Mouse (Mus musculus) heart, postnatal 25 days (tissue): ENCODE results near the gene Kif24. TPM values are rescaled to one million over a fixed set of nuclear protein-coding genes. Genes with fewer than 3 reads are reported as not detected.

ENCODE experiments used
- DNase-seq: peaks from one replicate; pipeline ENCODE4 v3.0.0; 2022; ENCODE audit warnings: low spot score
- intact Hi-C: fragments of 180-260 bp; cut with DNase I; formaldehyde crosslinking; loops from one replicate; pipeline ENCODE4 v1.15.1; 2025
- total RNA-seq, 2 experiments: library from RNA; stranded (reverse); gene quantifications; 2 replicates each; pipeline ENCODE4 v1.2.3; 2021

Gene Kif24
- total RNA-seq, result under 1 TPM; 0.26 to 0.45 TPM

- intact Hi-C loops, result loop anchor here (5.0 kb wide), 1 partner anchor 88 kb away; no protein-coding TSS in a partner anchor
- peak; percentile 98 for DNase-seq
Observed at GRCm38 (mm10) chr4:41464345-41465286, at the start of gene Kif24, which contains the start of gene Nudt2. TSS of gene Kif24 (minus strand) at chr4:41464887. TSS of gene Nudt2 (plus strand) at chr4:41465151.

- no peak for DNase-seq
- intact Hi-C loops, result no loop called here
Observed at GRCm38 (mm10) chr4:41513714-41514113, 49.0 kb upstream of the Kif24 start.

GRCm38 (mm10) chr4:41513309-41513708 lies 48.6 kb upstream of the Kif24 start:
- intact Hi-C loops, result no loop called here
- DNase-seq, result no peak

GRCm38 (mm10) chr4:41507998-41508397 lies 43.3 kb upstream of the Kif24 start:
- intact Hi-C loops, result loop anchor here (2.0 kb wide), 1 partner anchor 39 kb away; no protein-coding TSS in a partner anchor
- DNase-seq, result no peak

GRCm38 (mm10) chr4:41507326-41507924 lies 42.7 kb upstream of the Kif24 start:
- intact Hi-C loops, result loop anchor here (2.0 kb wide), 1 partner anchor 39 kb away; no protein-coding TSS in a partner anchor
- no peak for DNase-seq

- peak; percentile 75 for DNase-seq
- intact Hi-C loops, result loop anchor here (2.0 kb wide), 1 partner anchor 38 kb away; no protein-coding TSS in a partner anchor
Observed at GRCm38 (mm10) chr4:41506906-41507305, 42.2 kb upstream of the Kif24 start.

- DNase-seq, result no peak
- intact Hi-C loops, result loop anchor here (2.0 kb wide), 1 partner anchor 37 kb away; no protein-coding TSS in a partner anchor
Observed at GRCm38 (mm10) chr4:41506156-41506555, 41.5 kb upstream of the Kif24 start.

- no peak for DNase-seq
- intact Hi-C loops, result no loop called here
Observed at GRCm38 (mm10) chr4:41505131-41505551, 40.5 kb upstream of the Kif24 start.

GRCm38 (mm10) chr4:41504325-41504724 lies 39.6 kb upstream of the Kif24 start:
- intact Hi-C loops, result no loop called here
- DNase-seq, result no peak

- intact Hi-C loops, result no loop called here
- peak; percentile 96 for DNase-seq
Observed at GRCm38 (mm10) chr4:41502986-41503412, 38.3 kb upstream of the Kif24 start, which contains the start of gene AI464131. TSS of gene AI464131 (minus strand) at chr4:41503076.

GRCm38 (mm10) chr4:41502171-41502940 lies 37.7 kb upstream of the Kif24 start:
- intact Hi-C loops, result no loop called here

GRCm38 (mm10) chr4:41500787-41501186 lies 36.1 kb upstream of the Kif24 start:
- no peak for DNase-seq
- intact Hi-C loops, result no loop called here

More at GRCm38 (mm10) chr4:41502171-41502940, 37.7 kb upstream of the Kif24 start:
- DNase-seq, result no peak

GRCm38 (mm10) chr4:41499619-41500018 lies 34.9 kb upstream of the Kif24 start:
- intact Hi-C loops, result no loop called here
- DNase-seq, result no peak

GRCm38 (mm10) chr4:41498921-41499391 lies 34.3 kb upstream of the Kif24 start:
- intact Hi-C loops, result no loop called here

GRCm38 (mm10) chr4:41497995-41498845 lies 33.5 kb upstream of the Kif24 start:
- intact Hi-C loops, result no loop called here

More at GRCm38 (mm10) chr4:41498921-41499391, 34.3 kb upstream of the Kif24 start:
- no peak for DNase-seq

GRCm38 (mm10) chr4:41497579-41497978 lies 32.9 kb upstream of the Kif24 start:
- no peak for DNase-seq
- intact Hi-C loops, result no loop called here

More at GRCm38 (mm10) chr4:41497995-41498845, 33.5 kb upstream of the Kif24 start:
- no peak for DNase-seq

GRCm38 (mm10) chr4:41497046-41497445 lies 32.4 kb upstream of the Kif24 start:
- intact Hi-C loops, result no loop called here
- no peak for DNase-seq

GRCm38 (mm10) chr4:41495850-41496249 lies 31.2 kb upstream of the Kif24 start:
- DNase-seq, result no peak
- intact Hi-C loops, result no loop called here

- intact Hi-C loops, result no loop called here
- no peak for DNase-seq
Observed at GRCm38 (mm10) chr4:41495076-41495475, 30.4 kb upstream of the Kif24 start.
